In genomic region chr10:117417772-117418667, GRCm38 (mm10) we compare ENCODE assay signal across 8 mouse cellular contexts. TPM values are rescaled to one million over a fixed set of nuclear protein-coding genes. Genes with fewer than 3 reads are reported as not detected.
DNase-seq lines count a peak whose midpoint lies in the region; ATAC-seq lines count a peak whose summit lies in the region.

No protein-coding gene starts in this region.

- H3K4me2 ChIP-seq in embryonic facial prominence, embryonic 13.5 days, result peak overlapping the region; percentile 63
- peak overlapping the region; percentile 88 for H3K4me2 ChIP-seq in liver, embryonic 11.5 days
- peak overlapping the region; percentile 58 for H3K4me2 ChIP-seq in neural tube, embryonic 15.5 days

- peak; percentile 27 to 35 for DNase-seq in cerebellum, postnatal 14 days
- DNase-seq in cerebellum, postnatal 36 days, result no peak
- peak; percentile 67 for DNase-seq in ES-CJ7 (ENCODE audit: low read depth, low spot score)
- peak; percentile 54 for DNase-seq in liver, embryonic 11.5 days (ENCODE audit: low spot score)
- DNase-seq in adrenal gland, adult 2 months, result no peak

- H3K9me3 ChIP-seq in embryonic facial prominence, embryonic 13.5 days, result no peaks in the 10 kb centered on the region
- H3K9me3 ChIP-seq in liver, embryonic 11.5 days (ENCODE audit: control insufficient read depth, low read length), result no peaks in the 10 kb centered on the region
- no peaks in the 10 kb centered on the region for H3K9me3 ChIP-seq in neural tube, embryonic 15.5 days (replicated peaks)

- no peaks in the 10 kb centered on the region for H3K36me3 ChIP-seq in embryonic facial prominence, embryonic 13.5 days
- H3K36me3 ChIP-seq in liver, embryonic 11.5 days (ENCODE audit: control insufficient read depth, insufficient read depth, low read length), result no peaks in the 10 kb centered on the region
- no peaks in the 10 kb centered on the region for H3K36me3 ChIP-seq in neural tube, embryonic 15.5 days

- 0 out of 2 replicates have a peak overlapping the region, but pooled peaks have one; percentile 40 for H3K9ac ChIP-seq in embryonic facial prominence, embryonic 13.5 days
- peak overlapping the region; percentile 65 for H3K9ac ChIP-seq in liver, embryonic 11.5 days (ENCODE audit: low read depth, low read length)
- H3K9ac ChIP-seq in neural tube, embryonic 15.5 days (replicated peaks), result peak overlapping the region; percentile 6; the same call in 1 of the 2 replicates

- ATAC-seq in embryonic facial prominence, embryonic 13.5 days (ENCODE audit: insufficient number of reproducible peaks, insufficient read depth, low FRiP score, low TSS enrichment, low read depth), result 0 out of 2 replicates have a peak, but pooled peaks have one; percentile 21
- ATAC-seq in inflammation-experienced regulatory T-cells, adult 6 months, result peak; percentile 75
- ATAC-seq in liver, embryonic 11.5 days (replicated peaks; ENCODE audit: low FRiP score), result peak; percentile 81
- ATAC-seq in neural tube, embryonic 15.5 days (ENCODE audit: low FRiP score), result peak; percentile 77

- peak overlapping the region; percentile 31 for H3K4me3 ChIP-seq in embryonic facial prominence, embryonic 13.5 days
- peak overlapping the region; percentile 51 for H3K4me3 ChIP-seq in liver, embryonic 11.5 days (ENCODE audit: low read depth, low read length)
- peak overlapping the region; percentile 28 for H3K4me3 ChIP-seq in neural tube, embryonic 15.5 days (replicated peaks)

- WGBS in embryonic facial prominence, embryonic 13.5 days, result 19% methylated on average over 18 of the region's 18 CpGs
- 13% methylated on average over 18 of the region's 18 CpGs for WGBS in liver, embryonic 11.5 days
- 16% methylated on average over 18 of the region's 18 CpGs for WGBS in neural tube, embryonic 15.5 days

- H3K27me3 ChIP-seq in embryonic facial prominence, embryonic 13.5 days, result peaks cover 5% of the 10 kb centered on the region
- H3K27me3 ChIP-seq in liver, embryonic 11.5 days (replicated peaks; ENCODE audit: control insufficient read depth, insufficient read depth, low read length), result no peaks in the 10 kb centered on the region
- no peaks in the 10 kb centered on the region for H3K27me3 ChIP-seq in neural tube, embryonic 15.5 days (replicated peaks)

- H3K27ac ChIP-seq in embryonic facial prominence, embryonic 13.5 days, result no peak overlapping the region
- peak overlapping the region; percentile 61 for H3K27ac ChIP-seq in liver, embryonic 11.5 days (ENCODE audit: low read depth, low read length)
- H3K27ac ChIP-seq in neural tube, embryonic 15.5 days (replicated peaks), result peak overlapping the region; percentile 72

- peaks cover 24% of the 10 kb centered on the region for H3K4me1 ChIP-seq in embryonic facial prominence, embryonic 13.5 days
- H3K4me1 ChIP-seq in liver, embryonic 11.5 days (replicated peaks; ENCODE audit: control insufficient read depth, insufficient read depth, low read length), result peaks cover 8% of the 10 kb centered on the region
- H3K4me1 ChIP-seq in neural tube, embryonic 15.5 days, result peaks cover 19% of the 10 kb centered on the region

RNA-seq across cellular contexts. Expression of gene Cpsf6, which starts 38.2 kb away (rescaled TPM):
- 161 and 169 TPM in 2 replicates for polyA plus RNA-seq in embryonic facial prominence, embryonic 13.5 days (2015; fragmentation: Nextera tagmentation; extraction: Ambion mirVana)
- 100 to 1,000 TPM; 103 to 132 (median 120) TPM for polyA plus RNA-seq in inflammation-experienced regulatory T-cells, adult 6 months (2017; shearing (Covaris generic))
- 135 and 155 TPM in 2 replicates for polyA plus RNA-seq in liver, embryonic 11.5 days (2014; fragmentation: Nextera tagmentation; extraction: Ambion mirVana)
- 126 and 133 TPM in 2 replicates for polyA plus RNA-seq in neural tube, embryonic 15.5 days (2015; fragmentation: Nextera tagmentation; extraction: Ambion mirVana)
- total RNA-seq in adrenal gland, adult 2 months (2021), result 10 to 100 TPM; 49.8 to 72.7 TPM
- polyA plus RNA-seq in adrenal gland, adult 2 months (2012; rRNA removed), result 62.5 and 78.5 TPM in 2 replicates

Comparison
In these comparisons a context has a peak if more than half of its experiments do, and no peak if none do; other contexts are left out.
1. DNase-seq: peak in cerebellum, postnatal 14 days (2 of 2), ES-CJ7 (single experiment) and liver, embryonic 11.5 days (single experiment); none in cerebellum, postnatal 36 days (0 of 2) and adrenal gland, adult 2 months (single experiment).
2. ATAC-seq: peak in every context shown above with its lines; median percentile 81 in liver, embryonic 11.5 days; 77 in neural tube, embryonic 15.5 days; 75 in inflammation-experienced regulatory T-cells, adult 6 months; 21 in embryonic facial prominence, embryonic 13.5 days.
3. H3K9ac ChIP-seq: peak in every context shown above with its lines; median percentile 65 in liver, embryonic 11.5 days; 40 in embryonic facial prominence, embryonic 13.5 days; 6 in neural tube, embryonic 15.5 days.
4. Peak in every context shown above with its lines, with median percentiles within 50 percentile points of each other: H3K4me2 ChIP-seq and H3K4me3 ChIP-seq.